Mouse (Mus musculus) frontal cortex, postnatal 36 days (tissue): ENCODE measurements at regions not wholly inside any gene's neighbourhood (a gene's known extent, or its start where the extent isn't known, plus 50 kb on each side); places are given as distances from the start of the nearest gene placed in this dataset.
A peak's percentile ranks its signal among the peaks of the same experiment; 100 is the strongest.

Experiments used
- DNase-seq, 2 experiments: peaks; one replicate each; pipeline ENCODE4 v3.0.0; 2022; ENCODE audit warnings: low spot score in 2 of 2

GRCm38 (mm10) chr9:112431920-112432437 is 196.2 kb upstream of the Arpp21 start:
- no peak for DNase-seq

- DNase-seq = no peak
Observed at GRCm38 (mm10) chr9:112429196-112429595, 193.5 kb upstream of the Arpp21 start.

- peak in 1 of 2 experiments; percentile 34 for DNase-seq
Observed at GRCm38 (mm10) chr9:112405772-112406315, 170.1 kb upstream of the Arpp21 start.

GRCm38 (mm10) chr9:112370746-112371145 is 135.0 kb upstream of the Arpp21 start:
- no peak for DNase-seq

- no peak for DNase-seq
Observed at GRCm38 (mm10) chr9:112367291-112367690, 131.6 kb upstream of the Arpp21 start.

- peak in 1 of 2 experiments; percentile 53 for DNase-seq
Observed at GRCm38 (mm10) chr9:112361355-112361754, 125.6 kb upstream of the Arpp21 start.

GRCm38 (mm10) chr9:112358711-112359298 is 123.1 kb upstream of the Arpp21 start:
- DNase-seq = no peak

- no peak for DNase-seq
Observed at GRCm38 (mm10) chr9:112353196-112353595, 117.5 kb upstream of the Arpp21 start.

- no peak for DNase-seq
Observed at GRCm38 (mm10) chr9:112348942-112349341, 113.2 kb upstream of the Arpp21 start.

GRCm38 (mm10) chr9:112344792-112345191 is 109.1 kb upstream of the Arpp21 start:
- no peak for DNase-seq

GRCm38 (mm10) chr9:112340363-112340762 is 104.6 kb upstream of the Arpp21 start:
- peak in 1 of 2 experiments; percentile 51 for DNase-seq

- DNase-seq = no peak
Observed at GRCm38 (mm10) chr9:112320016-112320415, 84.3 kb upstream of the Arpp21 start.

- no peak for DNase-seq
Observed at GRCm38 (mm10) chr9:112308950-112309349, 73.2 kb upstream of the Arpp21 start.

GRCm38 (mm10) chr9:112307837-112308236 is 72.1 kb upstream of the Arpp21 start:
- DNase-seq = peak; percentile 25 to 41

- DNase-seq = peak; percentile 7 to 24
Observed at GRCm38 (mm10) chr9:112291875-112292274, 56.1 kb upstream of the Arpp21 start.
